Mouse (Mus musculus) spleen, adult 2 months (tissue): ENCODE measurements at regions not wholly inside any gene's neighbourhood (a gene's known extent, or its start where the extent isn't known, plus 50 kb on each side); places are given as distances from the start of the nearest gene placed in this dataset.
A peak's percentile ranks its signal among the peaks of the same experiment; 100 is the strongest.

Experiments
- DNase-seq, 2 experiments: peaks; one replicate each; pipeline versions ENCODE4 v3.0.0 to v3.0.0-alpha.2; 2012 to 2021; ENCODE audit warnings: low spot score in 2 of 2, low read depth in 1 of 2
- H3K27ac ChIP-seq: fragments of 200-500 bp; 2 replicates; pipeline ENCODE4 v1.5.1; 2012; ENCODE audit warnings: low read length, inconsistent platforms; ENCODE audit not compliant: insufficient read depth
- H3K27me3 ChIP-seq: fragments of 200-500 bp; 2 replicates; pipeline ENCODE4 v1.6.1; 2012; ENCODE audit warnings: mild to moderate bottlenecking, moderate library complexity, low read length, inconsistent platforms; ENCODE audit not compliant: control insufficient read depth, insufficient read depth
- H3K36me3 ChIP-seq: fragments of 200-500 bp; 2 replicates; pipeline ENCODE4 v1.6.1; 2012; ENCODE audit warnings: mild to moderate bottlenecking, low read length, inconsistent platforms; ENCODE audit not compliant: control insufficient read depth, insufficient read depth
- H3K4me1 ChIP-seq: fragments of 200-500 bp; 2 replicates; pipeline ENCODE4 v1.6.1; 2011; ENCODE audit warnings: inconsistent platforms; ENCODE audit not compliant: control insufficient read depth, insufficient read depth, insufficient read length
- H3K4me3 ChIP-seq: fragments of 200-500 bp; 2 replicates; pipeline ENCODE4 v1.5.1; 2011; ENCODE audit warnings: mild to moderate bottlenecking, inconsistent platforms; ENCODE audit not compliant: insufficient read depth, insufficient read length; ENCODE audit errors: extremely low read depth
- CTCF ChIP-seq: fragments of 200-500 bp; IDR thresholded peaks from 2 replicates; pipeline ENCODE4 v1.5.1; 2011; ENCODE audit warnings: mild to moderate bottlenecking, inconsistent platforms; ENCODE audit not compliant: insufficient read depth, insufficient read length, insufficient replicate concordance; ENCODE audit errors: extremely low read depth
- POLR2A ChIP-seq: fragments of 200-500 bp; IDR thresholded peaks from 2 replicates; pipeline ENCODE4 v1.6.1; 2011; ENCODE audit warnings: low read depth, low read length, inconsistent platforms
- WGBS: fragments of 180-500 bp; shearing (Covaris S2); methylation state at CpG from one replicate; pipeline ENCODE4 v1.1.7; 2018; 5-methylcytosine and 5-hydroxymethylcytosine counted together

- H3K4me3 ChIP-seq = no peak overlapping the region
- no peaks in the 10 kb centered on the region for H3K36me3 ChIP-seq
- no peak for DNase-seq
- WGBS = 89% methylated on average over 8 of the region's 8 CpGs
- H3K27me3 ChIP-seq = no peaks in the 10 kb centered on the region
- no peak overlapping the region for H3K27ac ChIP-seq
- H3K4me1 ChIP-seq = no peaks in the 10 kb centered on the region
- TF ChIP-seq CTCF (no peak), POLR2A (no peak)
Observed at GRCm38 (mm10) chr1:184647920-184648540, 84.4 kb downstream of the Hlx start.

- H3K27ac ChIP-seq = peak overlapping the region; percentile 55; the same call in 1 of the 2 replicates
- no peak for DNase-seq
- H3K4me3 ChIP-seq = no peak overlapping the region
- H3K27me3 ChIP-seq = no peaks in the 10 kb centered on the region
- no peaks in the 10 kb centered on the region for H3K4me1 ChIP-seq
- TF ChIP-seq CTCF (no peak), POLR2A (no peak)
- 83% methylated on average over 9 of the region's 9 CpGs for WGBS
- no peaks in the 10 kb centered on the region for H3K36me3 ChIP-seq
Observed at GRCm38 (mm10) chr1:184644767-184645598, 87.4 kb downstream of the Hlx start.

- 87% methylated on average over 13 of the region's 13 CpGs for WGBS
- no peak for TF ChIP-seq POLR2A
- TF ChIP-seq CTCF = no peak
- Histone ChIP-seq H3K36me3 (no peaks in the 10 kb centered on the region), H3K4me3 (no peak overlapping the region), H3K27ac (no peak overlapping the region), H3K27me3 (no peaks in the 10 kb centered on the region), H3K4me1 (no peaks in the 10 kb centered on the region)
- DNase-seq = no peak
Observed at GRCm38 (mm10) chr1:184630695-184631475, 101.5 kb downstream of the Hlx start.

- TF ChIP-seq CTCF = no peak
- TF ChIP-seq POLR2A = no peak
- 70% methylated on average over 9 of the region's 9 CpGs for WGBS
- no peaks in the 10 kb centered on the region for H3K27me3 ChIP-seq
- no peak for DNase-seq
- no peaks in the 10 kb centered on the region for H3K4me1 ChIP-seq
- no peak overlapping the region for H3K4me3 ChIP-seq
- no peaks in the 10 kb centered on the region for H3K36me3 ChIP-seq
- no peak overlapping the region for H3K27ac ChIP-seq
Observed at GRCm38 (mm10) chr1:184629194-184629593, 103.2 kb downstream of the Hlx start.

- no peak overlapping the region for H3K27ac ChIP-seq
- 74% methylated on average over 3 of the region's 3 CpGs for WGBS
Observed at GRCm38 (mm10) chr1:184628566-184629168, 103.8 kb downstream of the Hlx start.

GRCm38 (mm10) chr1:184622462-184622861 lies 110.0 kb downstream of the Hlx start:
- H3K27ac ChIP-seq = no peak overlapping the region
- TF ChIP-seq CTCF = no peak
- TF ChIP-seq POLR2A = no peak

More at GRCm38 (mm10) chr1:184628566-184629168, 103.8 kb downstream of the Hlx start:
- TF ChIP-seq CTCF = no peak
- TF ChIP-seq POLR2A = no peak
- Histone ChIP-seq H3K27me3 (no peaks in the 10 kb centered on the region), H3K4me3 (no peak overlapping the region), H3K4me1 (no peaks in the 10 kb centered on the region), H3K36me3 (no peaks in the 10 kb centered on the region)
- DNase-seq = no peak

More at GRCm38 (mm10) chr1:184622462-184622861, 110.0 kb downstream of the Hlx start:
- Histone ChIP-seq H3K4me1 (no peaks in the 10 kb centered on the region), H3K4me3 (no peak overlapping the region), H3K36me3 (no peaks in the 10 kb centered on the region), H3K27me3 (no peaks in the 10 kb centered on the region)
- WGBS = 75% methylated on average over 3 of the region's 3 CpGs
- no peak for DNase-seq
